Mouse (Mus musculus) heart, postnatal 0 days (tissue): ENCODE data around the gene Msmp. TPM values are rescaled to one million over a fixed set of nuclear protein-coding genes. Genes with fewer than 3 reads are reported as not detected.
A peak's percentile ranks its signal among the peaks of the same experiment; 100 is the strongest.

Experiments
- ATAC-seq: fragments of 200-750 bp; cut with Nextera tagmentation; 2 replicates; pipeline ENCODE4 v1.8.0; 2017; ENCODE audit warnings: low read depth, moderate number of reproducible peaks, moderate library complexity; ENCODE audit not compliant: insufficient read depth
- DNase-seq: peaks from one replicate; pipeline ENCODE4 v3.0.0-alpha.2; 2016; ENCODE audit warnings: low spot score
- H3K27ac ChIP-seq: fragments of 300-500 bp; sonication (generic); 2 replicates; pipeline ENCODE4 v1.5.1; 2014; ENCODE audit warnings: low read depth, mild to moderate bottlenecking
- H3K27me3 ChIP-seq: fragments of 300-500 bp; sonication (generic); 2 replicates; pipeline ENCODE4 v1.6.1; 2014; ENCODE audit warnings: low read length, mixed read lengths; ENCODE audit not compliant: control insufficient read depth, insufficient read depth
- H3K36me3 ChIP-seq: fragments of 300-500 bp; sonication (generic); replicated peaks from 2 replicates; pipeline ENCODE4 v1.6.1; 2014; ENCODE audit warnings: low read length, mixed read lengths; ENCODE audit not compliant: control insufficient read depth, insufficient read depth
- H3K4me1 ChIP-seq: fragments of 300-500 bp; sonication (generic); 2 replicates; pipeline ENCODE4 v1.6.1; 2014; ENCODE audit warnings: antibody characterized with exemption; ENCODE audit not compliant: control insufficient read depth, insufficient read depth
- H3K4me2 ChIP-seq: fragments of 300-500 bp; sonication (generic); 2 replicates; pipeline ENCODE4 v1.6.1; 2014; ENCODE audit warnings: low read depth, mild to moderate bottlenecking, low read length, moderate library complexity
- H3K4me3 ChIP-seq: fragments of 300-500 bp; sonication (generic); 2 replicates; pipeline ENCODE4 v1.5.1; 2014; ENCODE audit warnings: low read depth, low read length
- H3K9ac ChIP-seq: fragments of 300-500 bp; sonication (generic); replicated peaks from 2 replicates; pipeline ENCODE4 v1.6.1; 2014; ENCODE audit warnings: low read depth, low read length, mixed read lengths
- H3K9me3 ChIP-seq: fragments of 300-500 bp; sonication (generic); replicated peaks from 2 replicates; pipeline ENCODE4 v1.6.1; 2016; ENCODE audit warnings: low read length; ENCODE audit not compliant: control insufficient read depth
- CTCF ChIP-seq: IDR thresholded peaks from 2 replicates; pipeline ENCODE4 v1.5.1; 2016; ENCODE audit warnings: antibody characterized with exemption, control low read depth, low read depth
- EP300 ChIP-seq: IDR thresholded peaks from 2 replicates; pipeline ENCODE4 v1.6.1; 2016; ENCODE audit warnings: antibody characterized with exemption, low read depth
- WGBS: fragments of 180-500 bp; shearing (Covaris S2); extraction: QIAGEN DNeasy Blood & Tissue Kit; methylation state at CpG from one replicate; pipeline ENCODE4 v1.1.7; 2014; 5-methylcytosine and 5-hydroxymethylcytosine counted together
- polyA plus RNA-seq: library from polyadenylated mRNA; unstranded; fragments of >200 nt; fragmentation: Nextera tagmentation; extraction: Ambion mirVana; gene quantifications from 2 replicates; pipeline ENCODE4 v1.2.1, GENCODE M21; 2015
- total RNA-seq: library from RNA; depleted of rRNA; stranded (reverse); fragments of >200 nt; gene quantifications from 2 replicates; pipeline ENCODE4 v1.2.3, GENCODE M21; 2014; ENCODE audit warnings: low replicate concordance

Msmp gene
- total and polyA plus RNA-seq, 2 experiments from 2014 or later = not detected

DNA sequence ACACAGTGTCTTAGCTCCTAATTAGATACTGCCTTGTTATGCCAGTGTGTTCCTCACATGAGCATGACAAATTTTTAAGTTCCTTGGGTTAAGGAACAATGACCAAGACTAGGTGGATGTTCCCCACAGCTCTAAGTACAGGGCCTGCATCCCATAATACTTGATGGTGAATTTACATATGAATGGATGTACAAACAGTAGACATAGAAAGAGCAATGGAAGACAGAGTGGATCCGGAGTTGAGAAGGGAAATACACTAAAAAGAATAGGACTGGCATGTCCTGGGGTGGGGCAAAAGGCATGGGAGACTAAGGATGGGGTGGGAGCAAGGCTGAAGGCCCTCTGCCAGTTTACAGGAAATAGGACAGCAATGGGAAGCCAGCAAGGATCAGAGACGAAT, 8.9 kb downstream of the Msmp start:
- peaks cover 40% of the 10 kb centered on the region for H3K36me3 ChIP-seq
- TF ChIP-seq CTCF (no peak), EP300 (no peak)
- H3K27ac ChIP-seq = no peak overlapping the region
- no peak overlapping the region for H3K4me3 ChIP-seq
- H3K9ac ChIP-seq = no peak overlapping the region
- DNase-seq (no peak), ATAC-seq (no peak)
- 64% methylated on average over 2 of the region's 2 CpGs for WGBS
- H3K4me2 ChIP-seq = no peak overlapping the region
- peaks cover 27% of the 10 kb centered on the region for H3K4me1 ChIP-seq
- no peaks in the 10 kb centered on the region for H3K27me3 ChIP-seq
- H3K9me3 ChIP-seq = no peaks in the 10 kb centered on the region

GRCm38 (mm10) chr4:43573561-43573960, 10.7 kb downstream of the Msmp start:
- peak overlapping the region; percentile 9; the same call in 1 of the 2 replicates for H3K27ac ChIP-seq
- no peak overlapping the region for H3K9ac ChIP-seq
- no peak overlapping the region for H3K4me2 ChIP-seq
- 61% methylated on average over 4 of the region's 4 CpGs for WGBS
- H3K27me3 ChIP-seq = no peaks in the 10 kb centered on the region
- no peak for TF ChIP-seq CTCF
- no peak for TF ChIP-seq EP300
- peaks cover 58% of the 10 kb centered on the region for H3K36me3 ChIP-seq
- ATAC-seq (no peak), DNase-seq (no peak)
- H3K4me1 ChIP-seq = peaks cover 19% of the 10 kb centered on the region
- no peaks in the 10 kb centered on the region for H3K9me3 ChIP-seq
- H3K4me3 ChIP-seq = no peak overlapping the region

- H3K4me3 ChIP-seq = no peak overlapping the region
- no peaks in the 10 kb centered on the region for H3K27me3 ChIP-seq
- H3K36me3 ChIP-seq = peaks cover 78% of the 10 kb centered on the region
- H3K9me3 ChIP-seq = no peaks in the 10 kb centered on the region
- no peak for TF ChIP-seq CTCF
- no peak for TF ChIP-seq EP300
- ATAC-seq (no peak), DNase-seq (no peak)
- 78% methylated on average over 6 of the region's 6 CpGs for WGBS
- H3K27ac ChIP-seq = no peak overlapping the region
- peaks cover 10% of the 10 kb centered on the region for H3K4me1 ChIP-seq
- H3K9ac ChIP-seq = no peak overlapping the region
- no peak overlapping the region for H3K4me2 ChIP-seq
These were observed 12.8 kb downstream of the Msmp start for GRCm38 (mm10) chr4:43571395-43572045.

- no peak for ATAC-seq
- H3K4me1 ChIP-seq = peaks cover 13% of the 10 kb centered on the region
- DNase-seq = no peak
These were observed 17.2 kb downstream of the Msmp start for GRCm38 (mm10) chr4:43567140-43567539.

DNA sequence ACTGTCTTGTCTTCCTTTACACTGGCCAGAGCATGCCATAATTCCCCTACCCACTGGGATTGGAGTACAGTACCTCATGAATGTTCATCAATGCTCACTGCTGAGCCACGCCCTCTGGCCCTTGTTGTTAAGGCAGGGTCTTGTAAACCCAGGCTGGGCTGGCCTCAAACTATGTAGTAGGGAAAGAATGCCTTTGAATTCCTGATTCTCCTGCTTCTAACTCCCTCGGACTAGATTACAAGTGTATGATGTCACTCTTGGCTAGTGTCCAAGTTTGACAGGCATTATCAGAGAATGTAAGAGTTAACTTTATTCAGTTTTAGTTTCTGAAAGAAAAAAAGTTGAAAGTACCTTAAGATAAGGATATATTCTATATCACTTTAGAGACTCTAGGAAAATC, 20.1 kb downstream of the Msmp start:
- no peaks in the 10 kb centered on the region for H3K27me3 ChIP-seq
- H3K9me3 ChIP-seq = no peaks in the 10 kb centered on the region
- H3K4me1 ChIP-seq = peaks cover 31% of the 10 kb centered on the region
- 22% methylated on average over 2 of the region's 2 CpGs for WGBS
- peak overlapping the region; percentile 6; the same call in 1 of the 2 replicates for H3K4me2 ChIP-seq
- no peak overlapping the region for H3K9ac ChIP-seq
- H3K4me3 ChIP-seq = no peak overlapping the region
- peak overlapping the region; percentile 39; the same call in 1 of the 2 replicates for H3K27ac ChIP-seq
- peak; percentile 26 for DNase-seq
- peaks cover 50% of the 10 kb centered on the region for H3K36me3 ChIP-seq
- no peak for ATAC-seq
- TF ChIP-seq EP300 (no peak), CTCF (no peak)

More at GRCm38 (mm10) chr4:43567140-43567539, 17.2 kb downstream of the Msmp start:
- no peak for TF ChIP-seq CTCF
- TF ChIP-seq EP300 = no peak
- Histone ChIP-seq H3K9me3 (no peaks in the 10 kb centered on the region), H3K4me2 (no peak overlapping the region), H3K4me3 (no peak overlapping the region), H3K27me3 (no peaks in the 10 kb centered on the region), H3K9ac (no peak overlapping the region), H3K36me3 (peaks cover 79% of the 10 kb centered on the region), H3K27ac (no peak overlapping the region)
- 95% methylated on average over 9 of the region's 9 CpGs for WGBS

GRCm38 (mm10) chr4:43563601-43563875, 20.8 kb downstream of the Msmp start:
- no peaks in the 10 kb centered on the region for H3K27me3 ChIP-seq
- H3K9me3 ChIP-seq = no peaks in the 10 kb centered on the region
- peak overlapping the region; percentile 93; the same call in 1 of the 2 replicates for H3K9ac ChIP-seq
- H3K36me3 ChIP-seq = peaks cover 43% of the 10 kb centered on the region
- 28% methylated on average over 4 of the region's 4 CpGs for WGBS
- H3K4me1 ChIP-seq = peaks cover 37% of the 10 kb centered on the region
- H3K4me2 ChIP-seq = peak overlapping the region; percentile 81
- H3K4me3 ChIP-seq = peak overlapping the region; percentile 87
- no peak for ATAC-seq
- H3K27ac ChIP-seq = no peak overlapping the region
- no peak for DNase-seq
- no peak for TF ChIP-seq CTCF
- no peak for TF ChIP-seq EP300
